ENCODE assay signal across 22 mouse cellular contexts in genomic region chr9:40334617-40335016, GRCm38 (mm10).
DNase-seq lines count a peak whose midpoint lies in the region; ATAC-seq and TF ChIP-seq lines count a peak whose summit lies in the region.
"Had no signal": no experiment of that assay in that cellular context is flagged by ENCODE, and none has a peak within 500 bp of the region (broad histone marks: within the 10 kb centered on the region; RNA-seq: fewer than 3 reads in every experiment).

No protein-coding gene starts in this region.

- H3K27me3 ChIP-seq in cerebellum, adult 2 months (ENCODE audit: control insufficient read depth, insufficient read depth, low read length): no peaks in the 10 kb centered on the region
- H3K27me3 ChIP-seq: forebrain, embryonic 13.5 days; hindbrain, embryonic 13.5 days; Patski had no signal

- DNase-seq in cerebellum, adult 2 months: peak in 1 of 2 experiments; percentile 62
- no peak for DNase-seq in cerebellum, adult 11 months
- DNase-seq in cerebellum, postnatal 10 days: peak; percentile 62 to 71
- DNase-seq in layer of hippocampus, adult 2 months (ENCODE audit: low spot score in 2 of 2): no peak
- no peak for DNase-seq in layer of hippocampus, adult 9-10 months (ENCODE audit: low spot score)
- DNase-seq in cerebellum, postnatal 25 days: peak; percentile 62 to 68
- no peak for DNase-seq in urinary bladder, postnatal 14 days (ENCODE audit: low spot score)
- DNase-seq: adrenal gland, postnatal 10 days; adrenal gland, postnatal 36 days; gastrocnemius, adult 2 months; gastrocnemius, postnatal 14 days; heart, adult 11 months; kidney, adult 18-20 months had no signal

- no peak for ATAC-seq in cerebellum, adult (ENCODE audit: insufficient number of reproducible peaks, low FRiP score, low TSS enrichment)
- ATAC-seq: forebrain, embryonic 13.5 days; forebrain, embryonic 16.5 days; hindbrain, embryonic 16.5 days; inflammation-experienced regulatory T-cells, adult 6 months; intestine, embryonic 16.5 days; Patski had no signal

- no peak for TF ChIP-seq CTCF in cerebellum, adult 2 months (IDR thresholded peaks at IDR 0.05; ENCODE audit: borderline replicate concordance, insufficient read depth, low read depth, low read length)
- TF ChIP-seq CTCF in layer of hippocampus, adult 2 months (conservative IDR thresholded peaks at IDR 0.05): no peak

- H3K27ac ChIP-seq in cerebellum, adult 2 months (ENCODE audit: insufficient read depth, low read length): peak overlapping the region; percentile 97
- H3K27ac ChIP-seq in layer of hippocampus, adult 2 months: peak overlapping the region; percentile 99
- H3K27ac ChIP-seq: forebrain, embryonic 10.5 days; forebrain, embryonic 13.5 days; gastrocnemius, adult 2 months; hindbrain, embryonic 13.5 days had no signal

- 9% methylated on average over 2 of the region's 2 CpGs for WGBS in cerebellum, adult 2 months

- no peak overlapping the region for H3K4me3 ChIP-seq in cerebellum, adult 2 months (replicated peaks; ENCODE audit: insufficient read depth, low read depth, low read length)
- H3K4me3 ChIP-seq in layer of hippocampus, adult 2 months: no peak overlapping the region
- H3K4me3 ChIP-seq: forebrain, embryonic 10.5 days; forebrain, embryonic 13.5 days; gastrocnemius, adult 2 months; hindbrain, embryonic 13.5 days had no signal

- no peak for TF ChIP-seq POLR2A in cerebellum, adult 2 months (IDR thresholded peaks at IDR 0.05; ENCODE audit: borderline replicate concordance, insufficient read depth, low read length)

- peaks cover 65% of the 10 kb centered on the region for H3K4me1 ChIP-seq in cerebellum, adult 2 months (ENCODE audit: control insufficient read depth, insufficient read depth, low read length)

Comparison
In these comparisons a context has a peak if more than half of its experiments do, and no peak if none do; other contexts are left out.
1. DNase-seq: peak in cerebellum, postnatal 10 days (2 of 2) and cerebellum, postnatal 25 days (2 of 2); none in cerebellum, adult 11 months (single experiment), layer of hippocampus, adult 2 months (0 of 2), layer of hippocampus, adult 9-10 months (single experiment) and urinary bladder, postnatal 14 days (single experiment).